Mouse (Mus musculus): ENCODE measurements at regions not wholly inside any gene's neighbourhood (a gene's known extent, or its start where the extent isn't known, plus 50 kb on each side); places are given as distances from the start of the nearest gene placed in this dataset.
"Not testable (repeated sequence)": the region's sequence is repeated elsewhere in the genome, so short reads cannot be mapped to it uniquely, and the experiment has no call there.

- DNase-seq (ENCODE audit: low spot score): no peak
Measured at GRCm38 (mm10) chr10:111354607-111355006, 56.1 kb downstream of the Bbs10 start.

- DNase-seq (ENCODE audit: low spot score): not testable (repeated sequence)
Measured at GRCm38 (mm10) chr10:111358340-111358739, 59.9 kb downstream of the Bbs10 start.

- no peak for DNase-seq (ENCODE audit: low spot score)
Measured at GRCm38 (mm10) chr10:111361749-111362435, 63.4 kb downstream of the Bbs10 start.

- DNase-seq (ENCODE audit: low spot score): no peak
Measured at GRCm38 (mm10) chr10:111363729-111364617, 65.5 kb downstream of the Bbs10 start.

- no peak for DNase-seq (ENCODE audit: low spot score)
Measured at GRCm38 (mm10) chr10:111365011-111365410, 66.5 kb downstream of the Bbs10 start.

GRCm38 (mm10) chr10:111369046-111369445 lies 70.6 kb downstream of the Bbs10 start:
- DNase-seq (ENCODE audit: low spot score): not testable (repeated sequence)

- no peak for DNase-seq (ENCODE audit: low spot score)
Measured at GRCm38 (mm10) chr10:111378047-111378618, 79.7 kb downstream of the Bbs10 start.

- DNase-seq (ENCODE audit: low spot score): no peak
Measured at GRCm38 (mm10) chr10:111381689-111382088, 83.2 kb downstream of the Bbs10 start.

GRCm38 (mm10) chr10:111382206-111382930 lies 83.9 kb downstream of the Bbs10 start:
- DNase-seq (ENCODE audit: low spot score): no peak

- DNase-seq (ENCODE audit: low spot score): no peak
Measured at GRCm38 (mm10) chr10:111385561-111385960, 87.1 kb downstream of the Bbs10 start.

GRCm38 (mm10) chr10:111387869-111388538 lies 85.0 kb upstream of the Nap1l1 start:
- no peak for DNase-seq (ENCODE audit: low spot score)

- no peak for DNase-seq (ENCODE audit: low spot score)
Measured at GRCm38 (mm10) chr10:111388545-111389320, 84.3 kb upstream of the Nap1l1 start.

GRCm38 (mm10) chr10:111389890-111390289 lies 83.1 kb upstream of the Nap1l1 start:
- DNase-seq (ENCODE audit: low spot score): peak; percentile 47

- no peak for DNase-seq (ENCODE audit: low spot score)
Measured at GRCm38 (mm10) chr10:111394421-111394820, 78.6 kb upstream of the Nap1l1 start.

GRCm38 (mm10) chr10:111405071-111405470 lies 68.0 kb upstream of the Nap1l1 start:
- no peak for DNase-seq (ENCODE audit: low spot score)

- DNase-seq (ENCODE audit: low spot score): no peak
Measured at GRCm38 (mm10) chr10:111408887-111409286, 64.1 kb upstream of the Nap1l1 start.

GRCm38 (mm10) chr10:111409497-111409896 lies 63.5 kb upstream of the Nap1l1 start:
- no peak for DNase-seq (ENCODE audit: low spot score)

- DNase-seq (ENCODE audit: low spot score): no peak
Measured at GRCm38 (mm10) chr10:111410121-111410520, 62.9 kb upstream of the Nap1l1 start.

- DNase-seq (ENCODE audit: low spot score): no peak
Measured at GRCm38 (mm10) chr10:111411533-111411932, 61.5 kb upstream of the Nap1l1 start.

- no peak for DNase-seq (ENCODE audit: low spot score)
Measured at GRCm38 (mm10) chr10:111416611-111417130, 56.4 kb upstream of the Nap1l1 start.

All from urinary bladder, postnatal 10 days (tissue).